Mouse (Mus musculus) cerebellum, adult 9-11 months (tissue): ENCODE measurements around the gene Pla2g7.
A peak's percentile ranks its signal among the peaks of the same experiment; 100 is the strongest.

ENCODE experiments used
- DNase-seq: peaks from one replicate; pipeline ENCODE4 v3.0.0; 2022

Gene Pla2g7

GRCm38 (mm10) chr17:43581012-43581467, 13.1 kb downstream of the Pla2g7 start:
- no peak for DNase-seq

- DNase-seq, result no peak
These were observed 16.9 kb downstream of the Pla2g7 start for GRCm38 (mm10) chr17:43584771-43585170.

- no peak for DNase-seq
These were observed 19.4 kb downstream of the Pla2g7 start for GRCm38 (mm10) chr17:43587278-43587677.

DNA sequence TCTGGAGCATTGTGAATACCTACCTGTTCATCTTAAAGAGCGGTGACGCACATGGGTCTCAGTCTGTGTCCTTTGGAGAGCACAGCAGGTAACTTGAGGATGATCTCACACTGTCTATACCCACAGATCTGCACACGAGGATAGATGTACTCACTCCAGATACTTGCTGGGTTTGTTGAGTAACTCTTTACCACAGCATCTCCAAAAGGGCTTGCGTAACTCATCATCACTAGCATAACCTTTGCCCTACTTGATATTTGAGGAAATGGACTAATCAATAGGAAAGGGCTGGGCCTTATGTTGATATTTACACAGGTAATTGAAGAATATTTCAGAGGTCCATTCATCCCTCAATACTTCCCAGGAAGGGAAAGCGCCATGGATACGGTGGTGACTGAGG, 21.9 kb downstream of the Pla2g7 start:
- DNase-seq, result no peak

DNA sequence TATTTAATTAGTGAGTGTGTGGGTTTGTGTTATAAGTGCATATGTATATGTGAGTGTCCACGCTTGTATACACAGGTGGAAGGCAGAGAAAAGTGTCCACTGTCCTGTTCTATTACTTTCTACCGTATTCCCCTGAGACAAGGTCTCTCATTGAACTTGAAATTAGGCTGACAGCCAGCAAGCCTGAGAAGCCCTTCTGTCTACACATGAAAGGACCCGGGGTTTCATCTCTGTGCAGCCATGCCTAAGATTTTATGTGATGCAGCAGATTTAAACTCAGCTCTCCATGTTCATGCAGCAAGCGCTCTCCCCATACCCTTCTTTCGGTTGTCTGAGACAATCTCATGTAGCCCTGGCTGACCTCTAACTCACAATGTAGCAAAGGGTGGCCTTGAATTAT, 22.6 kb downstream of the Pla2g7 start:
- no peak for DNase-seq

DNA sequence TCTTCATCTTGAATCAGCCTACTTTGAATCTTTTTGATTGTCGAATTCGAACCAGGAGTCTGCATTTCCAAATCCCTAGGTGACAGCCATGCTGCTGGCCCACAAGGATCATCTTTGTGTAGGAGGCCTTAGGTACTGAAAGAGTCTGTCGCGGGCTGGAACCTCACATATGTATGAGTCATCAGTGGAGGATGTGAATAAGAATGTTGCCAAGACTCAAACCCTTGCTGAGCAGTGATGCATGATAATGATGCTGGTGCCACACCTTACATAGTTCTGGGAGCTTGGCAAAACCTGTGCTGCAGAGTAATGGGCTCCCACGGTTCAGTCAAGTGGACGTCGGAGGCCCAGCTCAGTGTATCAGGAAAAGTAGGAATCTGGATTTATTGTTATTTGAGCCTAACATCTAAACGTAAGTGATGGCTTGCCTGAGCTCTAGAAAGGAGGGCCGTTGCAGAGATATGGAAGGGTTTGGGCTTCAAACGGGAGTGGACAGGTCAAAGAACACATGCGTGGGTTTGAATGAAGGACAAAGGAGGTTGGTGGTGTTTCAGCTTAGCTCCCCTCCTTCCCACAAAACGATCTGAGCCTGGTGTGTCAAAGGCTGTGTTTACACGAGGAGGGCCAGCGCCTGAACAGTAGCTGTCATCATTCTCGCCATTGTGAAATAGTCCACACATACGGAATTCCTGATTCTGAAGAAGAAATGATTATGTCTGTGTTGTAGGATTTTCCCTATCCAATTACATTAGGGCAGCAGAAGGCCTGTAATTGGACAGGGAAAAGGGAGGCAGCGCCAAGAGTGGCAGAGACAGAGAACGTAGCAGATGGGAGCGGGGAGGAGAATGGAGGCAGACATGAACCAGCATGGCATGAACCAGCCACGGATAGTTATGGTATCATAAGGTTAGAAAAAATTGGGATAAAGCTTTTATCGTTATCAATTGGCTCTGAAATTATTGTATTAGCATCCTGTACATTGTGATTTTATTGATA, 24.7 kb downstream of the Pla2g7 start:
- DNase-seq, result no peak

DNA sequence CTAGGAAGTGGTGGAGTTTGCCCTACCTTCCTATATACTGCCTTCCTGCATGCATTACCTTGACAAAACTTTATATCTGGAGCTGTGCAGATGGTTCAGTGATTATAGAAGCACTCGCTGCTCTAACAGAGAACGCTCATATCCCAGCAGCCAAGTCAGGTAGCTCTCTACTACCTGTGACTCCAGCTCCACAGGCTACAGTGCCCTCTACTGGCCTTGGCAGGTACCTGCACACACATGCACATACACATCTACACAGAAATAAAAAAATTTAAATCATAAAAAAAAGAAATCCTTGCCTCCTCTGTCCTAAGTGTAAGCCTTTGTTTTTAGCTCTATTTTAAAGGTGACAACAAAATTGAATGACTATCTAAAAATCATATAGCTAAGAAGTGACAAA, 29.8 kb downstream of the Pla2g7 start:
- DNase-seq, result no peak

DNA sequence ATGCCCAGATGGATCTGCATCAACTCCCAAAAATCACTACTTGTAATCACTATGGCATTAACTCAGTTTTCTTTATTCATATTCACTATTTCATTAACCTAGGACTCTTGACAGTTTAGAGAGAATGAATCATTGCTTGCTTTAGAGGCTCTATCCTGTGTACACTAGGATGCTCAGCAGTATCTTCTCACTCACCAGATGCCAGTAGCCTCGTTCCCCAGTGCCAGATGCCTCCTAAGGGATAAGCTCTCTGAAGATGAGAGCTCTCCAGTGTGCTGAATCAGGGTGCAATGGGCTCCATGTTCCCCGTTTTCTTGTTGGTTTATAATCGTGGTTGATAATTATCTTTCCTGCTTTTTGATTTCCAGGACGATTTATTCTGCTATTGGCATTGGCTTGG, 30.8 kb downstream of the Pla2g7 start:
- no peak for DNase-seq

DNA sequence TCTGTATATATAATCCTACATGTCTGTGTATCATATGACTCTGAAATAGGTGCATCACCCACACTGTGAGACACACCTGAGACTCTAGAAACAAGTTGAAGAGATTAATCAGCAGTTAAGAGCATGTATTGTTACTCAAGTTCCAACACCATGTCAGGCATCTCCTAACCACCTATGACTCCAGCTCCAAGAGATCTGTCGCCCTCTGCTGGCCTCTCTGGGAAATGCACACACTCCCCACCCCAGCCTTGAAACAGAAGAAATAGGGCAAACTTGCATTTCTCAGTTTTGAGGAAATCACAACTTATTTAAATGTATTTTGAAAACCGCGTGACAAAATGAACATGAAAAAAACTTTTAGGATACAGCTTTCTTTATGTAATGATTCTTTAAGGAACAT, 38.8 kb downstream of the Pla2g7 start:
- peak; percentile 10 for DNase-seq

DNA sequence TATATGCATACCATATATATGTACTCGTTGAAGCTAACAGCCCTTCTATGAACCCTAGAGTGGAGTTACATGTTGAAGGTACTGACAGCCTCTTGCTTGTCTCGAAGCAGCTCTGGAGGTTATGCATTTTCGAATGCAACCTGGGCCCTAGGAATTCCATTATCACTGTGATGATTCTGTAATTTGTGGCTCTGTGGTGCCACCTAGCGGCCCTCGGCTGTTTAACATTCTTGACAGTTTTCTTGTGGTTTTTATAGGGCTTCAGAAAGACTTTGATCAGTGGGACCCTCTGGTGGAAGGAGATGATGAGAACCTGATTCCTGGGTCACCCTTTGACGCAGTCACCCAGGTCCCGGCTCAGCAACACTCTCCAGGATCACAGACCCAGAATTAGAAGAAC, 43.7 kb downstream of the Pla2g7 start:
- peak; percentile 15 for DNase-seq

DNA sequence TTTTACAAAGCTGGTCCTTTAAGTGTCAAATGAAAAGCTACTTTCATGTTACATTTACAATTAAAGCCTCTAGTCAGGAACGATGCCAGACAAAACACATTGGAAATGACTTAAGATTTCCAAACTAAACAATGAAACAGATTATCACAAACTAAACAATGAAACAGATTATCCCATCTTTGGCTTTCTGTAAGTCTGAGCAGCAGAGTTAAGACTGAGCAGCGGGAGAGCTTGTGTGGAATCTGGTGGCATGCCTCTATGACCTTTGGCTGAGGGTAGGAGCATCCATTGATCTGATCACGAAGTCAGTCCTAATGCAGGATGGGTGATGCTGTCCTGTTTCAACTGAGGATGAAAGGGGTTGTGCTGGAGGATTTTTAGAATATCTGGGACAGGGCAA, 44.3 kb downstream of the Pla2g7 start:
- no peak for DNase-seq

DNA sequence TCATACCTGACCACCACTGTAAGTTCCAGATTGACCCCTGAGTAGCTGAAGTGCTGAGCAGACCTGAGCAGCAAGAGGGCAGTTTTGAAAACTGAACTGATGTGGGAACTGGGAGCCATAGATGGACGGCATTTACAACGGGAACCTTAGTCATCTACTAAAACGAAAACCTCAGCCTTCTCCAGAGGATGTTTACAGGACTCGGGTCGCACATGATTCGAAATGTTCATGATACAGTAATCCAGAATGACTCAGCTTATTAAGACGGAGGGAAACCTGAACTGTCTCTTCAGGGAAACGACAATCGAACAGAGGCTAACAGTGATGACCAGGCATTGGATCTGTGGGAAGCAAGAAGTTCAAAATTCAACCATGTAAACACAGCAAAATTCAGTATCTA, 51.3 kb downstream of the Pla2g7 start:
- no peak for DNase-seq

DNA sequence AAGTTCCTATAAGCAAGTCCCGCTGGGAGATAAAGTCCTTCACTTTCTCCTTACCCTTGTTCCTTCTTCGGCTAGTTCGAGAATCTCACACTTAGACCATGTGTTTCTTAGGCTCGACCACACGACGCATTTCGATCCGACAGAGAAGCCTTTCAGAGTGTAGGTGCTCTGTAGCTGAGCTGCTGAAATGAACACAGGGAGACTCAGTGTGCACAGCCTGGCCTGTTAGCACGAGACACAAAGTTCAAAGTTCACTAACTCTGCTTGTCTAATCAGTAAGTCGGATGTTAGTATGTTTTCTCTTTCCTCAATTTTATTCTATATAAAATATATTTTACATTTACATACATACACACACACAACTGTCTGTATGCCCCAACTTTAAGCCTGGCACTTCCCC, 54.2 kb downstream of the Pla2g7 start:
- DNase-seq, result no peak

GRCm38 (mm10) chr17:43628246-43628645, 60.3 kb downstream of the Pla2g7 start:
- no peak for DNase-seq

DNA sequence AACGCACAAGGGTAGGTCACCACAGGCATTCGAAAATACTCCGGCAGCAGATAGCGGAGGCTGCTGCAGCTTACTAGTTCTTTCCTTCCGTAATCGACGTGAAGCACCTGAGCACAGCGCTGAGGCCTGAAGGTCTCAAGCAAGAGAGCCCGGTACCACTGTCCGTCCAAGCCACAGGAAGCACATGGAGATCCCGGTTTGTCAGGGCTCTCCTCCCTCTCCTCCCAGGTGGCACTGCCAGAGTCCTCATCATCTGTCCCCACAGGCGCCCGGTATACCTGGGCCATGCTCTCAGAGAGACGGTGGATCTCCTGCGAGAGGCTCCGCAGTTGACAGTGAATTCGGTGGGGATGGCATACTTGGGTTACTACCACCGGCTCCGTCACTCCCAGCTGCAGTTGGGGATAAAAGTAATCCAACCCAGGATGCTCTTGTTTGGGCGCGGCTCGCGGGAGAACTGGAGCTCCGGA, 61.2 kb downstream of the Pla2g7 start:
- no peak for DNase-seq

DNA sequence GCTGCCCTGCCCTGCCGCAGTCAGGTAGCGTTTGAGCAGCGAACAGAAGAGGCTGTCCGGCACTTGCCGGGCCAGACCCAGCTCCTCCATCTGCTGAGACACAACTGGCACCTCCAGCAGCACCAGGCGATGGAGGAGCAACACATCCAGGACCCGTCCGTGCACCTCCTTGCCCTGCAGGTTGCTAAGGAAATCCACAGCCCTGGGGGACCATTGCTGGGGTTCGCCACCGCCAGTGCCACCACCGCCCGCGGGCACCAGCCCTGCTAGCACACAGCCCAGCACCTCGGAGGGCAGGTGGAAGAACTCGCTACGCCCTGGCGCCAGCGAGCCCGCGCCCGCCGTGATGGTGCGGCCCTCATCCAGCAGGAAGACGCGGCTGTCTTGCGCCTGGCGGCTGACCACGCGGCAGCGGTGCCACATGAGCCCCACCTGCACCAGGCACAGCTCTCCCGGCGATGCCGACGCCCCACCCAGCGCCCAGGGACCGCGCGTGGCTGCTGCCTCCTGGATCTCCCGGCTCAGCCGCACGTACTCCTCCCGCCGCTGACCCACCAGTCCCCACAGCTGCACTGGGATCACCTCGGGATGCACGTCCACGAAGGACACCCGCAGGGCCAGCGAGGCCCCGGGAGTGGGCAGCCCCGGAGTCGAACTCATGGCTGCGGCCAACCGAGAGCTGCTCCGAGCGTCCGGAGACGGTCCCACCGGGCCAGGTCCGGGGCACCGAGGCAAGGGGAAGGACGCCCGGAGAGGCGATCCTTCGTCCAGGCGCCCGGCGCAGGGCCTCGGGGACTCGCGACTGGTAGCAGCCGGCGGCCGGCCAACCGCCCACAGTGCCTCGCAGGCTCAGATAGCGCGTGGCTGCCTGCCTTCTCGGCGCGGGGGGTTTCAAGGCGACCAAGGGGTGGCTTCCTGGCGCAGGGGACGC, 61.9 kb downstream of the Pla2g7 start, which contains the start of gene Tdrd6:
Tdrd6 (minus strand) TSS at position 804 of the 931 bp plus-strand sequence.
- no peak for DNase-seq

GRCm38 (mm10) chr17:43630427-43630760, 62.5 kb downstream of the Pla2g7 start:
- no peak for DNase-seq

GRCm38 (mm10) chr17:43637146-43637545, 69.2 kb downstream of the Pla2g7 start:
- DNase-seq, result no peak

- no peak for DNase-seq
These were observed 72.9 kb downstream of the Pla2g7 start for GRCm38 (mm10) chr17:43640825-43641224.

DNA sequence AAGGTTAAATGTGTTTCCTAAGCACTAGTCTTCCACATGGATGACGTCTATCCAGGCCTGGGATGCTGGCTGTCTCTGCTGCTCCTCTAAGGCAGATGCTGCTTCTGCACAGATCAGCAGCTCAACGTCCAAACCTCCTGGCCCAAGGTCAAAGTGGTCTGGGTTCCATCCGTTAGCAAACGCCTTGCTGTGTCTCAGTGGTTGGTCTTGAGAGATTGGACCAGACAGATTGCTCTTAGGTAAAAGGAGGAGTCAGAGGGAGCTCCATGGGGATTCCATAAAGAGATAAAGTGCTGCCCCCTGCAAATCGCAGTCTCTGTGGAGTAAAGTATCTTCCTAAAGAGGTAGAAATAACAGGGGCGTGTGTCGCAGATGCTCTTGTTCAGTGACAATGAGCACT, 75.3 kb downstream of the Pla2g7 start:
- DNase-seq, result no peak

DNA sequence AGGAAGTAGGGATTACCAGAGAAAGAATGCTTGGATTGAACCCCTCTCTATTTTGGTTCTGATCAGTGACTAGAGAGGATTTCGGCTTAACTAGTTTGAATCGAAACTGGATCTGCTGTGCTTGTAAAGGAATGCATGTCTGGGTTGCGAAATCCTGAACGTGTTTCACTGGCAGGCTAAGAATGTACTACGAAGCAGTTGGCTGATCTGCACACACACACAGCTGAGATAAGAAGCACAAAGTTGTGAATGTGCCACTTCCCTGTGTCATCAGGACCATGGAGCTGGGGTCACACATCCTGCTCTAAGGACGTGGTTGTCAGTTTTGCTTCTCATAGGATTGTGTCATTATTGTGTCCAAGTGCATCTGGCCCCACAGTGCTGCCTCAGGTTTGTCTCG, 76.5 kb downstream of the Pla2g7 start:
- no peak for DNase-seq

DNA sequence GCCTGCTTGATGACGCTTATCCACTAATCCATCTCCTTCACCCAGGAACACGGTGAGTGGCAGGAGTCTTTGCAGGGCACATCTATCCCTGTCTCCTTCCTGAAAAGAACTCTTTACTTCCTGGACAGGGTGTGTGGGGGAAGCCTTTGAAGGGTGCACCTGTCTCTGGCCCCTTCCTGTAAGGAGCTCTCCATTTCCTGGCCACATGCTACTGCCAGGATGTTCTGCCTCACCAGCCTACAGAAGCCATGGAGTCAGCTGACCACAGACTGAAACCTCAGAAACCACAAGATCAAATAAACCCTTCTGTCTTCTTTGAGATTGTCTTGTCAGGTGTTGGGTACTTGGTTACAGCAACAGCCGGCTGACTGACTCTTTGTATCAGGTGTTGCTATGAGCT, 77.2 kb downstream of the Pla2g7 start:
- DNase-seq, result no peak

DNA sequence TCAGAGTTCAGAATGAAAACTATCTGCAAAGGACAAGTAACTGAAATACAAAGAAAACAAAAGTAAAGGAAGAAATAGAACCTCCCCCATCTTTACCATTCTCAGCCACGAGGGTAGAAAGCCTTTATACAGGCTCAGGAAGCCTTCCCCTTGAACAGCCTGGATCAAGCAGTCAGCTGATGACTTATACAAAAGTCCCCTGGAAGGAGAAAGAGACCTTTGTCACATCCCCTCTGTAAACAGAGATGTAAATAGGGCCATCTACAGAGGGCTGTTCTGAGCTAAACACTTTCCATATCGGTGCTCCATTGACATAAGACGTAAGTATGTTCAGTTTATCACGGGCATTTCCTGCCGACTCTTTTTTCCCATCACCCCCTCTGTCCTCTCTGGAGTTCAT, 79.0 kb downstream of the Pla2g7 start:
- no peak for DNase-seq
